Mouse (Mus musculus) spleen, postnatal 4 days (tissue): ENCODE measurements around the gene Os9.
A peak's percentile ranks its signal among the peaks of the same experiment; 100 is the strongest.
"Not testable (repeated sequence)": the region's sequence is repeated elsewhere in the genome, so short reads cannot be mapped to it uniquely, and the experiment has no call there.

Experiments used
- DNase-seq, 2 experiments: peaks; one replicate each; pipeline ENCODE4 v3.0.0; 2022; ENCODE audit warnings: low spot score in 2 of 2

Os9 gene

GRCm38 (mm10) chr10:127080901-127081780 lies 39.8 kb downstream of the Os9 start:
- DNase-seq = no peak

DNA sequence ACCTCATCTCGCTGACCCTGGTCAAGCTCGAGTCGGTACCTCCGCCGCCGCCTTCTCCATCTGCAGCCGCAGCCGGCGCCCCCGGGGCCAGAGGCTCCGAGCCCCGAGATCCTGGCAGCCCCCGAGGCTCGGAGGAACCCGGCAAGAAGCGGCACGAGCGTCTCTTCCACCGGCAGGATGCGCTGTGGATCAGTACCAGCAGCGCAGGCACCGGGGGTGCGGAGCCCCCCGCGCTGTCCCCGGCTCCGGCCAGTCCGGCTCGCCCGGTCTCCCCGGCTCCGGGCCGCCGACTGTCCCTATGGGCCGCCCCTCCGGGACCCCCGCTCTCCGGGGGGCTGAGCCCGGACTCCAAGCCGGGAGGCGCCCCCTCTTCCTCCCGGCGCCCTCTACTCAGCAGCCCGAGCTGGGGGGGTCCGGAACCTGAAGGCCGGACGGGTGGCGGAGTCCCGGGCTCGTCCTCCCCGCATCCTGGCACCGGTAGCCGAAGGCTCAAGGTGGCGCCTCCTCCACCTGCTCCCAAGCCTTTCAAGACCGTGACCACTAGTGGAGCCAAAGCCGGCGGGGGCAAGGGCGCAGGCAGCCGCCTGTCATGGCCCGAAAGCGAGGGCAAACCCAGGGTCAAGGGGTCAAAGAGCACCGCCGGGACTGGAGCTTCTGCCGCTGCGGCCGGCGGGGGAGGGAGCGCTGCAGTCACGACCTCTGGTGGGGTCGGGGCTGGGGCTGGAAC lies 41.1 kb downstream of the Os9 start:
- DNase-seq = no peak

DNA sequence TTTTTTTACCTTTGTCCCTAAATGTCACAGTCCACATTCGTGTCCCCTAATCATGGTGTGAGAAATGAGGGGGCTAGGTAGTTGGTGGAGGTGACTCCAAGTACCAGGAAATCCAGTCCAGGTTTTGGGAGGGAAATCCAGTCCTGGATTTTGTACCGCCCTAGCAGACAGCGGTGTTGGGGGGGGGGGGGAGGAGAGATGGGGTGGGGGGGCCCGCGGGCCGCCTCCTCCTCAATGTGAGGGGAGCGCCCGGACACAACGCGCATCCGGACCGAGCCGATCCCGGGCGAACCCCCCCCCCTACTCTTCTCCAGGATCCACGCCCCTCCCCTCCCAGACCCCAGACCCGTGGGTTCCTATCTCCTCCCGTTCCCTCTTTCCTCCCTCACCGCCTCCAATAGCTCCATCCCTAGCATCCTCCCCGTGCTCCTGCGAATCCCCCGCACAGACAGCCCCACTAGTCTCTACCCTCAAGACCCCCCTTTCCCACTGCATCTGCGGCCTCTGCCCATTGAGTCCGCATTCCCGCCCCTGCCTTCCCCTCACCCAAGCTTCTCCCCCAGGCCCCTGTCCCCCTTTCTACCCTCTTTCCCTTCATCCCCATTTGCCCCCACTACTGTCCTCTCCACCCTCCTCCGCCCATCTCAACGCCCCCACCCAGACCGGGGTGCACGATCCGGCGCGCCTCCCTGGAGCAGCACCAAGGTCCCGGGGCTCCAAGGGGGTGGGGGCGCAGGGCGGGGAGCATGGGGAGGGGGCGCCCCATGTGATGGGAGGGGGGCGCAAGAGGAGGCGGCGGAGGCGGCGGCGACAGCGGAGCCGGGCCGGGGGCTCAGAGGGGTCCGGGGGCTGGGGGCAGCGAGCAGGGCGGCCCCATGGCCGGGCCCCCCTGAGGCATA lies 42.0 kb downstream of the Os9 start:
- no peak for DNase-seq

DNA sequence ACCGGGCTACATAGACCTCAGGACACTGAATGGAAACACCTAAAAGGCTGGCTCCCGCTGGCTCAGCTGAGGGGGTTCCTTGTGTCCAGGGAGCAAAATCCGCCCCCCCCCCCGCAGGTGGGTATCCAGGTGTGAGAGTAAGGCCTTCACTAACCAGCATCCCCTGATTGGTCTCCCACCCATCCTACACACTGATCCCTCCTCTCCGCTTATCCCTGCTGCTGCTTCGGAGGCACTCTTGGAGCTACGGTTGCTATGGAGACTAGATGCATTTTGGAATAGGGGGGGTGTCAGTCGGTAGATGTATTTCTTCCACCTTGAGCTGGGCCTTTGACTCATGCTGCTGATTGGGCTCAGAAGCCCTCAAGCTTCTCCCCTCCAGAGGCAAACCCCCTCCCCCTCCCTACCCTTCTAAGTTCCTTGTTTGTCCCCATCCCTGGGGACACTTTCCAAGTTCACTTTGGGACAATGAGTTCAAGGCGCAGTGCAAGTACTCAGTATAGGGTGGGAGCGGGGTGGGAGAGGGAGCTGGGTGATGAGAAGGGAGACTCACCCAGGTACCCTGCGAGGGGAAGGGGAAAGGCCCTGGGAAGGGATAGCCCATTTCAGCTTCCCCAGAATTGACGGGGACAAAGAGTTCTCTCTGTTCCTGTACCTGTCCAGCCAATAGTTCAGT lies 42.8 kb downstream of the Os9 start:
- no peak for DNase-seq

- DNase-seq = no peak
Measured at GRCm38 (mm10) chr10:127077515-127077914, 43.4 kb downstream of the Os9 start.

- DNase-seq = no peak
Measured at GRCm38 (mm10) chr10:127076082-127076481, 44.8 kb downstream of the Os9 start.

GRCm38 (mm10) chr10:127075651-127076050 lies 45.3 kb downstream of the Os9 start:
- no peak for DNase-seq

GRCm38 (mm10) chr10:127075080-127075479 lies 45.9 kb downstream of the Os9 start, which contains the start of gene Agap2:
Gene Agap2 (plus strand): TSS chr10:127075284.
- peak; percentile 67 to 81 for DNase-seq

- no peak for DNase-seq
Measured at GRCm38 (mm10) chr10:127073981-127074380, 47.0 kb downstream of the Os9 start.

DNA sequence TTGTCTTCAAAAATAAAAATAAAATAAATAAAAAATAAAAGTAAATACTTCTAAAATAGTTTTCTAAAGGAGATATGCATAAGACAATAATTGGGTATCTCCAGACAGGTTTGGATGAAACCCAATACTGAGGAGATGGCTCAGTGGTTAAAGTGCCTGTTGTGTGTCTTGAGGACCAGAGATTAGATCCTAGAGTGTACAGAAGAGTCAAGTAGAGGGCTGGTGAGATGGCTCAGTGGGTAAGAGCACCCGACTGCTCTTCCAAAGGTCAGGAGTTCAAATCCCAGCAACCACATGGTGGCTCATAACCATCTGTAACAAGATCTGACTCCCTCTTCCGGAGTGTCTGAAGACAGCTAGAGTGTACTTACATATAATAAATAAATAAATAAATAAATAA lies 48.0 kb downstream of the Os9 start:
- not testable (repeated sequence) for DNase-seq

GRCm38 (mm10) chr10:127072270-127072669 lies 48.7 kb downstream of the Os9 start:
- DNase-seq = not testable (repeated sequence)

- DNase-seq = no peak
Measured at GRCm38 (mm10) chr10:127071203-127071602, 49.7 kb downstream of the Os9 start.

- peak; percentile 79 for DNase-seq
Measured at GRCm38 (mm10) chr10:127070190-127071121, 50.5 kb downstream of the Os9 start, which contains the start of gene Tspan31. Gene Tspan31 (minus strand): TSS chr10:127070264.

DNA sequence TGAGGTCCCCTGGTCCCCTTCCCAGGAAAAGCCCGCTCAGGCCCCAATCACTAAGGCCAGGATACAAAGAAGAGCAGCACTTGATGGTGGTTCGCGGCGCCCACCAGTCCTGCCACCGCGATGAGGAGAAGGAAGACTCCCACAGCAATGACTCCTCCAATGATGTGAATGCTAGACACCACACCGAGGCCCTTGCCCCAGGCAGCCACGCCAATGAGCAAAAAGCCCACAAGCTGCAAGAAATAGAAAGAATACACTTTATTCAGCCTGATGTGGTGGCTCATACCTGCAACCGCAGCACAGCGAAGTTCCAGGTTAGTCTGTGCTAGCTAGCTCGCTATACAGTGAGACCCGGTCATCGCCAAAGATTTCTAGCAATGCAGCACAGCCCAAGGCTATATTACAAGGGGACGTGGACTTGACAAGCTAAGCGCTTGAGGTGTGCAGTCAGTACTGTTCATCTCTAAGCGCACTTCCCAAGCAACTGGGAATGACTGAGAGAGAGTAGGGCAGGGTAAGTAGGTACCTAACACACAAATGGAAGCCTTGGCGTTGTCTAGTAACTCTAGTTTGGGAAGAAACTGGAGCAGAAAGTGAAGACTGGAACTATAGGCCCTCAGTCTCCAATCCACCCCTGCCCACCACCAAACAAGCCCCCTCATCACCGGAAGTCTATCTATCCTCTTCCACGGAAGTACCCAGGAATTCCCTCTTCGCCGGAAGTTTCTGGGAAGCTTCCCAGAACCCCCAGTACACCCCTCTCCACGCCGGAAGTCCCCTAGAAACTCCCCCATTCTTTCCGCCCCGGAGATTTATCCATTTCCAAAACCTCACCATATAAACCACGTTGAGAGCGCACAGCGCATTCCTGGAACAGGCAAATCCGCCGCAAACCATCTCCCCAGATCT lies 51.4 kb downstream of the Os9 start:
- no peak for DNase-seq

GRCm38 (mm10) chr10:127068360-127069038 lies 52.4 kb downstream of the Os9 start:
- DNase-seq = no peak

GRCm38 (mm10) chr10:127066519-127067018 lies 54.4 kb downstream of the Os9 start:
- DNase-seq = no peak

DNA sequence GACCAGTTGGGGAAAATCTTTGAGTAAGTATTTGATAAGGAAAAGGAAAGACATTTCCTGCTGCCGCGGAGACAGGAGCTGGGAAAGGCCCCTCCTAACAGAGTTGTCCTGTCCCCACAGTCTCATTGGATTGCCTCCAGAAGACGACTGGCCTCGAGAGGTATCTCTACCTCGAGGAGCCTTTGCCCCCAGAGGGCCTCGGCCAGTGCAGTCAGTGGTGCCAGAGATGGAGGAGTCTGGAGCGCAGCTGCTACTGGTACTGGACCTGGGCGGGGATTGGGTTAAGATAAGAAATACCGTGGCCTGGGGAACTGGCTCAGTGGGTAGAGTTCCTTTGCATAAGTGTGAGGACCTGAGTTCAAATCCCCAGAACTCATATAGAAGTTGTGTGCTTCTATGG lies 55.0 kb downstream of the Os9 start:
- DNase-seq = no peak
